Mouse (Mus musculus) liver, embryonic 14.5 days (tissue): ENCODE results near the gene Atp5k.

ENCODE experiments used
- CTCF ChIP-seq: IDR thresholded peaks from 2 replicates; pipeline ENCODE4 v1.5.1; 2016; ENCODE audit warnings: antibody characterized with exemption, low read depth, control low read depth
- EP300 ChIP-seq: IDR thresholded peaks from 2 replicates; pipeline ENCODE4 v1.6.1; 2016; ENCODE audit warnings: antibody characterized with exemption, low read depth

GRCm38 (mm10) chr5:108466647-108467046, 32.4 kb upstream of the Atp5k start:
- TF ChIP-seq CTCF (no peak), EP300 (no peak)
